Mouse (Mus musculus) heart, embryonic 11.5 days (tissue): Measurements from ENCODE around the gene Dennd1a. TPM values are rescaled to one million over a fixed set of nuclear protein-coding genes. Genes with fewer than 3 reads are reported as not detected.

Experiments used
- ATAC-seq: fragments of 200-750 bp; cut with Nextera tagmentation; replicated peaks from 2 replicates; pipeline ENCODE4 v1.8.0; 2017; ENCODE audit warnings: moderate library complexity; ENCODE audit not compliant: insufficient number of reproducible peaks, low FRiP score, low TSS enrichment
- H3K27ac ChIP-seq: fragments of 300-500 bp; sonication (generic); 2 replicates; pipeline ENCODE4 v1.5.1; 2014; ENCODE audit warnings: mild to moderate bottlenecking, low read depth, low read length
- H3K27me3 ChIP-seq: fragments of 300-500 bp; sonication (generic); 2 replicates; pipeline ENCODE4 v1.6.1; 2014; ENCODE audit warnings: mild to moderate bottlenecking, low read length, mixed read lengths; ENCODE audit not compliant: control insufficient read depth, insufficient read depth
- H3K36me3 ChIP-seq: fragments of 300-500 bp; sonication (generic); 2 replicates; pipeline ENCODE4 v1.6.1; 2014; ENCODE audit warnings: mild to moderate bottlenecking, low read length, moderate library complexity, mixed read lengths; ENCODE audit not compliant: control insufficient read depth, insufficient read depth
- H3K4me1 ChIP-seq: fragments of 300-500 bp; sonication (generic); 2 replicates; pipeline ENCODE4 v1.6.1; 2014; ENCODE audit warnings: low read length; ENCODE audit not compliant: control insufficient read depth, insufficient read depth
- H3K4me2 ChIP-seq: fragments of 300-500 bp; sonication (generic); 2 replicates; pipeline ENCODE4 v1.6.1; 2014; ENCODE audit warnings: mild to moderate bottlenecking, moderate library complexity
- H3K4me3 ChIP-seq: fragments of 300-500 bp; sonication (generic); 2 replicates; pipeline ENCODE4 v1.5.1; 2014; ENCODE audit warnings: low read depth, low read length
- H3K9ac ChIP-seq: fragments of 300-500 bp; sonication (generic); 2 replicates; pipeline ENCODE4 v1.6.1; 2014; ENCODE audit warnings: mild to moderate bottlenecking, low read depth, low read length, moderate library complexity
- H3K9me3 ChIP-seq: fragments of 300-500 bp; sonication (generic); replicated peaks from 2 replicates; pipeline ENCODE4 v1.6.1; 2016; ENCODE audit warnings: low read length; ENCODE audit not compliant: control insufficient read depth
- WGBS: fragments of 180-500 bp; shearing (Covaris S2); extraction: QIAGEN DNeasy Blood & Tissue Kit; methylation state at CpG from one replicate; pipeline ENCODE4 v1.1.7; 2014; ENCODE audit not compliant: insufficient replicate concordance; 5-methylcytosine and 5-hydroxymethylcytosine counted together
- polyA plus RNA-seq: library from polyadenylated mRNA; unstranded; fragments of >200 nt; fragmentation: Nextera tagmentation; extraction: Ambion mirVana; gene quantifications from 2 replicates; pipeline ENCODE4 v1.2.1, GENCODE M21; 2014

Dennd1a gene
- polyA plus RNA-seq, 1 experiment from 2014 or later, result 9.6 TPM

- no peak overlapping the region for H3K4me3 ChIP-seq
- ATAC-seq, result no peak
- H3K27me3 ChIP-seq, result no peaks in the 10 kb centered on the region
- H3K36me3 ChIP-seq, result no peaks in the 10 kb centered on the region
- no peak overlapping the region for H3K27ac ChIP-seq
- H3K9me3 ChIP-seq, result no peaks in the 10 kb centered on the region
- H3K4me2 ChIP-seq, result no peak overlapping the region
- 80% methylated on average over 1 of the region's 1 CpGs for WGBS
- H3K9ac ChIP-seq, result no peak overlapping the region
- peaks cover 3% of the 10 kb centered on the region; the same call in 1 of the 2 replicates for H3K4me1 ChIP-seq
Observed at GRCm38 (mm10) chr2:37971726-37972125, 315.5 kb downstream of the Dennd1a start.

GRCm38 (mm10) chr2:37969713-37970485, 317.3 kb downstream of the Dennd1a start:
- H3K4me3 ChIP-seq, result no peak overlapping the region
- no peak overlapping the region for H3K4me2 ChIP-seq
- no peaks in the 10 kb centered on the region for H3K9me3 ChIP-seq
- peaks cover 3% of the 10 kb centered on the region; the same call in 1 of the 2 replicates for H3K4me1 ChIP-seq
- H3K9ac ChIP-seq, result no peak overlapping the region
- no peaks in the 10 kb centered on the region for H3K36me3 ChIP-seq
- H3K27me3 ChIP-seq, result no peaks in the 10 kb centered on the region
- 60% methylated on average over 5 of the region's 5 CpGs for WGBS
- no peak for ATAC-seq
- H3K27ac ChIP-seq, result no peak overlapping the region

GRCm38 (mm10) chr2:37964534-37964933, 322.7 kb downstream of the Dennd1a start:
- Histone ChIP-seq H3K9me3 (no peaks in the 10 kb centered on the region), H3K36me3 (no peaks in the 10 kb centered on the region), H3K27ac (no peak overlapping the region), H3K4me1 (0 out of 2 replicates have a peak, but pooled peaks cover 2% of the 10 kb centered on the region), H3K4me2 (no peak overlapping the region), H3K4me3 (no peak overlapping the region), H3K9ac (no peak overlapping the region), H3K27me3 (no peaks in the 10 kb centered on the region)
- WGBS, result 94% methylated on average over 4 of the region's 4 CpGs
- ATAC-seq, result no peak

DNA sequence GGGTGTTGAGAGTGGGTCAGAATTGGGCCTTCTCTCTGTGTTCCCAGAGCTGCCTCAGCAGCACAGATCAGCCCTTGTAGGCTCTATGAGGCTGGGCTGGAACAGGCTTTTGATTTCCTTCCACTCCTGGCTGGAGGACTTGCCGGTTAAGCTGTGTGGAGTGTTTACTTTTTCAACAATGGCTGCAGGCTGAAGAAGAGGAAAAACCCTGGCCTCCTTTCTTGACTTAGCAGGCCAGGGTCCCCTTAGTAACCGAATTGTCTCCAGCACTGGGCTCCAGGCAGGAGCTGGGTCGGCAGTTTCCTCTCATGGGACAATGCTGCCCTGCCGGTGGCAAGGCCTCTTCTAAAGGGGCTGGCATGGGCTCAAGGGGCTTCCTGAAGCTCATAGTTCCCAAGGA, 323.8 kb downstream of the Dennd1a start:
- no peaks in the 10 kb centered on the region for H3K9me3 ChIP-seq
- no peaks in the 10 kb centered on the region for H3K27me3 ChIP-seq
- H3K27ac ChIP-seq, result peak overlapping the region; percentile 59; the same call in 1 of the 2 replicates

GRCm38 (mm10) chr2:37948424-37948823, 338.8 kb downstream of the Dennd1a start:
- no peak for ATAC-seq
- Histone ChIP-seq H3K27me3 (no peaks in the 10 kb centered on the region), H3K4me2 (no peak overlapping the region), H3K9ac (no peak overlapping the region), H3K27ac (no peak overlapping the region), H3K36me3 (no peaks in the 10 kb centered on the region), H3K4me1 (no peaks in the 10 kb centered on the region), H3K9me3 (no peaks in the 10 kb centered on the region), H3K4me3 (no peak overlapping the region)
- WGBS, result 20% methylated on average over 2 of the region's 2 CpGs

More for the DNA sequence above, 323.8 kb downstream of the Dennd1a start:
- no peak overlapping the region for H3K9ac ChIP-seq
- 0 out of 2 replicates have a peak, but pooled peaks cover 2% of the 10 kb centered on the region for H3K4me1 ChIP-seq
- no peak overlapping the region for H3K4me3 ChIP-seq
- H3K36me3 ChIP-seq, result no peaks in the 10 kb centered on the region
- 52% methylated on average over 4 of the region's 4 CpGs for WGBS
- H3K4me2 ChIP-seq, result no peak overlapping the region
- ATAC-seq, result no peak

DNA sequence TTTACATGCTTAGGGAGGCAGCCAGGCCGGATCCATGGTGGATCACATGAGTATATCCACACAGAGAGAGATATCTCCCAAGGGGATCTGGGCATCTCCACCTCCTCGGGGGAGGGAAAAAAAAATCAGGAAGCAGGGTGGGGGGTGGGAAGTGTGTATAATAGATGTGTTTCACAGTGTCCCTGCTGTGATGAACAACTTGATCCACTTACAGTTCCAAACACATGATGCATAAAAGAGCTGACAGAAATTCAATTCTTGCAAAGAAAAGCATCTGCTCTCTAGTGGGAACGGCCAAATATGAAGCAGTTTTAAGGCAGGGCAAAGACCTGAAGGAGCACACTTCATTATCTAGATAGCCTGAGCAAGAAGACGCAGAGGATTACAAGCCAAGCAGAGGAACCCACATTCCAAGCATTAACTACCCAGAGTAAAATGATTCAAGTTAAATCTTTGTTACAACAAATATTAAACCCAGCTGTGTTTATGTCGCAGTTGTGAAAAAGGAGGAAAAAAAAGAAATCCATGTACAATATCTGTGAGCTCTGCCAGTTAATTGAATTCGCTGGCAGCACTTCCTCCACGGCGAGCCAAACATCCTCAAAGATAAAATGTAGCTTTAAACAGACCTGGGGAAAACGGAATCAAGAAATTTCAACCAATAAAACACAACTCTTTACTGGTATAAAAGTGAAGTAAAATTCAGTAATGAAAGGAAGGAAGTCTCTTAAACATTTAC, 341.4 kb downstream of the Dennd1a start:
- Histone ChIP-seq H3K9me3 (no peaks in the 10 kb centered on the region), H3K27me3 (no peaks in the 10 kb centered on the region), H3K4me1 (no peaks in the 10 kb centered on the region), H3K36me3 (no peaks in the 10 kb centered on the region), H3K27ac (no peak overlapping the region), H3K4me3 (no peak overlapping the region), H3K9ac (no peak overlapping the region), H3K4me2 (no peak overlapping the region)
- no peak for ATAC-seq
- 59% methylated on average over 9 of the region's 9 CpGs for WGBS

DNA sequence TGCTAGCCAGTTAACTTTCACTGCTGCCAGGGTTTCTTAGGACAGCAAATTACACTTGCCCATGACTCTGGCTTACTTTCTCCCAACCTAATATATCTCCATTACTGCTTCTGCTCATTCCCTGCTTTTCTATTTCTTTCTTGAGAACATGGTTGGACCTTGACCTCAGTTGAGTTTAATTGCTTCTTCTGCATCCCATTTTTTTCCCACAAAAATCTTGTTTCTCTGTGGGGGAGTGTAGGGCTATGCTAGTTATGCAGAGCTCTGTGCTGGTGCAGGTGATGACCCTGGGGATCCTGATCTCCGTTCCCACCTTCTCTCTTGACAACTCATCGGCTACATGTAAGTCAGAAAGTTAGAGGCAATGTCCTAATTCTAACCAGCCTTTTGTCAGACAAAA, 344.3 kb downstream of the Dennd1a start:
- Histone ChIP-seq H3K27me3 (no peaks in the 10 kb centered on the region), H3K36me3 (no peaks in the 10 kb centered on the region), H3K27ac (no peak overlapping the region), H3K4me1 (no peaks in the 10 kb centered on the region), H3K9ac (no peak overlapping the region), H3K9me3 (no peaks in the 10 kb centered on the region), H3K4me2 (no peak overlapping the region), H3K4me3 (no peak overlapping the region)
- ATAC-seq, result no peak
- WGBS, result 81% methylated on average over 2 of the region's 2 CpGs

GRCm38 (mm10) chr2:37941741-37942140, 345.4 kb downstream of the Dennd1a start:
- Histone ChIP-seq H3K27ac (no peak overlapping the region), H3K4me1 (no peaks in the 10 kb centered on the region), H3K4me2 (no peak overlapping the region), H3K27me3 (no peaks in the 10 kb centered on the region), H3K9me3 (no peaks in the 10 kb centered on the region), H3K36me3 (no peaks in the 10 kb centered on the region), H3K9ac (no peak overlapping the region), H3K4me3 (no peak overlapping the region)
- ATAC-seq, result no peak
